ENCODE assay signal across 8 mouse cellular contexts in genomic region chr4:148604541-148605165, GRCm38 (mm10). TPM values are rescaled to one million over a fixed set of nuclear protein-coding genes. Genes with fewer than 3 reads are reported as not detected.
DNase-seq lines count a peak whose midpoint lies in the region; ATAC-seq and TF ChIP-seq lines count a peak whose summit lies in the region.

No protein-coding gene starts in this region.

- no peak for ATAC-seq in limb, embryonic 11.5 days (ENCODE audit: insufficient number of reproducible peaks, low FRiP score, low TSS enrichment, low read depth)
- ATAC-seq in monocyte, adult 5-6 weeks (replicated peaks; ENCODE audit: insufficient number of reproducible peaks, low FRiP score, low TSS enrichment, poor library complexity, severe bottlenecking): peak; percentile 41; the same call in 1 of the 2 replicates

- H3K9ac ChIP-seq in limb, embryonic 11.5 days (ENCODE audit: low read length): no peak overlapping the region

- peak overlapping the region; percentile 30; the same call in 1 of the 2 replicates for H3K27ac ChIP-seq in cortical plate, adult 2 months (ENCODE audit: insufficient read depth, low read length)
- no peak overlapping the region for H3K27ac ChIP-seq in limb, embryonic 11.5 days (replicated peaks; ENCODE audit: low read depth, low read length)
- no peak overlapping the region for H3K27ac ChIP-seq in thymus, adult 2 months (ENCODE audit: control insufficient read depth, insufficient read depth, low read length)

- peak; percentile 65 for DNase-seq in layer of hippocampus, adult 11-12 months (ENCODE audit: low spot score)
- DNase-seq in layer of hippocampus, adult 9-11 months: no peak
- peak; percentile 74 for DNase-seq in MN1 (ENCODE audit: low spot score)
- DNase-seq in heart, postnatal 14 days: peak; percentile 50 to 76
- peak; percentile 80 for DNase-seq in limb, embryonic 11.5 days (ENCODE audit: low spot score)
- peak; percentile 76 for DNase-seq in thymus, adult 2 months

- H3K4me2 ChIP-seq in limb, embryonic 11.5 days (ENCODE audit: low read depth, severe bottlenecking): no peak overlapping the region

- 94% methylated on average over 3 of the region's 3 CpGs for WGBS in limb, embryonic 11.5 days
- WGBS in thymus, adult 2 months: 95% methylated on average over 3 of the region's 3 CpGs

- no peaks in the 10 kb centered on the region for H3K9me3 ChIP-seq in limb, embryonic 11.5 days (ENCODE audit: control insufficient read depth, low read length)

- TF ChIP-seq POLR2A in cortical plate, adult 2 months (IDR thresholded peaks at IDR 0.05; ENCODE audit: extremely low read depth, insufficient read depth, low read length): no peak
- TF ChIP-seq POLR2A in thymus, adult 2 months (IDR thresholded peaks at IDR 0.05; ENCODE audit: control insufficient read depth, extremely low read depth, insufficient read depth, low read length, poor library complexity): no peak

- H3K27me3 ChIP-seq in limb, embryonic 11.5 days (ENCODE audit: control insufficient read depth, insufficient read depth, low read length): no peaks in the 10 kb centered on the region
- no peaks in the 10 kb centered on the region for H3K27me3 ChIP-seq in thymus, adult 2 months (ENCODE audit: control insufficient read depth, insufficient read depth, low read length)

- H3K36me3 ChIP-seq in limb, embryonic 11.5 days (ENCODE audit: control insufficient read depth, insufficient read depth, low read length): no peaks in the 10 kb centered on the region
- H3K36me3 ChIP-seq in thymus, adult 2 months (ENCODE audit: control insufficient read depth, insufficient read depth, low read length): no peaks in the 10 kb centered on the region

- peaks cover 1% of the 10 kb centered on the region for H3K4me1 ChIP-seq in cortical plate, adult 2 months (ENCODE audit: control insufficient read depth, insufficient read depth, low read length)
- H3K4me1 ChIP-seq in limb, embryonic 11.5 days (ENCODE audit: control insufficient read depth, insufficient read depth, low read length): no peaks in the 10 kb centered on the region
- H3K4me1 ChIP-seq in thymus, adult 2 months (replicated peaks; ENCODE audit: control insufficient read depth, insufficient read depth, low read length): no peaks in the 10 kb centered on the region

- TF ChIP-seq CTCF in cortical plate, adult 2 months (IDR thresholded peaks at IDR 0.05; ENCODE audit: extremely low read depth, insufficient read depth, low read length): peak; percentile 56
- peak; percentile 73; the same call in 1 of the 2 replicates for TF ChIP-seq CTCF in thymus, adult 2 months (IDR thresholded peaks at IDR 0.05; ENCODE audit: borderline replicate concordance, control insufficient read depth, extremely low read depth, insufficient read depth, low read length, poor library complexity)

- no peak overlapping the region for H3K4me3 ChIP-seq in cortical plate, adult 2 months (ENCODE audit: insufficient read depth, low read length)
- no peak overlapping the region for H3K4me3 ChIP-seq in limb, embryonic 11.5 days (ENCODE audit: low read depth, low read length)
- no peak overlapping the region for H3K4me3 ChIP-seq in thymus, adult 2 months (ENCODE audit: control insufficient read depth, insufficient read depth, low read length)

- intact Hi-C loops in heart, postnatal 14 days (cut with DNase I): loop anchor here (5.0 kb wide), 1 partner anchor 437 kb away; no protein-coding TSS in a partner anchor

RNA-seq across cellular contexts. Expression of gene Masp2, which starts 2.3 kb away (rescaled TPM):
- 2.4 and 2.7 TPM in 2 replicates for polyA plus RNA-seq in cortical plate, adult 2 months (2012; rRNA removed)
- total RNA-seq in heart, postnatal 14 days (2021): under 1 TPM; 0.32 to 0.43 TPM
- 0.16 TPM in 1 of 2 replicates, not detected in the other for polyA plus RNA-seq in limb, embryonic 11.5 days (2014; fragmentation: Nextera tagmentation; extraction: Ambion mirVana)
- 0.32 to 0.57 TPM (median 0.49 TPM) in 3 replicates for total RNA-seq in monocyte, adult 5-6 weeks (2017)
- 3.8 and 4.0 TPM in 2 replicates for polyA plus RNA-seq in thymus, adult 2 months (2012; rRNA removed)

RNA-seq across cellular contexts. Expression of gene Srm, which starts 13.3 kb away (rescaled TPM):
- polyA plus RNA-seq in cortical plate, adult 2 months (2012; rRNA removed): 77.7 and 84.4 TPM in 2 replicates
- total RNA-seq in heart, postnatal 14 days (2021): 10 to 100 TPM; 14.3 to 19.8 TPM
- 212 and 222 TPM in 2 replicates for polyA plus RNA-seq in limb, embryonic 11.5 days (2014; fragmentation: Nextera tagmentation; extraction: Ambion mirVana)
- 2.8 to 5.2 TPM (median 3.5 TPM) in 3 replicates for total RNA-seq in monocyte, adult 5-6 weeks (2017)
- 98.7 and 110 TPM in 2 replicates for polyA plus RNA-seq in thymus, adult 2 months (2012; rRNA removed)

RNA-seq across cellular contexts. Expression of gene Tardbp, which starts 22.2 kb away (rescaled TPM):
- 235 and 271 TPM in 2 replicates for polyA plus RNA-seq in cortical plate, adult 2 months (2012; rRNA removed)
- total RNA-seq in heart, postnatal 14 days (2021): 100 to 1,000 TPM; 136 to 161 TPM
- 198 and 237 TPM in 2 replicates for polyA plus RNA-seq in limb, embryonic 11.5 days (2014; fragmentation: Nextera tagmentation; extraction: Ambion mirVana)
- total RNA-seq in monocyte, adult 5-6 weeks (2017): 326 to 434 TPM (median 398 TPM) in 3 replicates
- 217 and 252 TPM in 2 replicates for polyA plus RNA-seq in thymus, adult 2 months (2012; rRNA removed)

RNA-seq across cellular contexts. Expression of gene Gm572, which starts 38.5 kb away (rescaled TPM):
- polyA plus RNA-seq in cortical plate, adult 2 months (2012; rRNA removed): not detected in 2 replicates
- 1 to 10 TPM; 3.1 to 4.0 TPM for total RNA-seq in heart, postnatal 14 days (2021)
- polyA plus RNA-seq in limb, embryonic 11.5 days (2014; fragmentation: Nextera tagmentation; extraction: Ambion mirVana): not detected in 2 replicates
- total RNA-seq in monocyte, adult 5-6 weeks (2017): not detected in 3 replicates
- 0.31 and 0.34 TPM in 2 replicates for polyA plus RNA-seq in thymus, adult 2 months (2012; rRNA removed)

RNA-seq across cellular contexts. Expression of gene Exosc10, which starts 46.4 kb away (rescaled TPM):
- polyA plus RNA-seq in cortical plate, adult 2 months (2012; rRNA removed): 38.4 and 38.5 TPM in 2 replicates
- total RNA-seq in heart, postnatal 14 days (2021): 10 to 100 TPM; 45.7 to 46.5 TPM
- 112 and 119 TPM in 2 replicates for polyA plus RNA-seq in limb, embryonic 11.5 days (2014; fragmentation: Nextera tagmentation; extraction: Ambion mirVana)
- 32.2 to 60.4 TPM (median 37.1 TPM) in 3 replicates for total RNA-seq in monocyte, adult 5-6 weeks (2017)
- 69.1 and 73.4 TPM in 2 replicates for polyA plus RNA-seq in thymus, adult 2 months (2012; rRNA removed)
